Mouse (Mus musculus): ENCODE measurements at regions not wholly inside any gene's neighbourhood (a gene's known extent, or its start where the extent isn't known, plus 50 kb on each side); places are given as distances from the start of the nearest gene placed in this dataset.

GRCm38 (mm10) chr7:70219310-70219709 lies 147.2 kb downstream of the Nr2f2 start:
- no peak for DNase-seq (ENCODE audit: low read depth)

- DNase-seq (ENCODE audit: low read depth) = no peak
Measured at GRCm38 (mm10) chr7:70217137-70217536, 149.4 kb downstream of the Nr2f2 start.

GRCm38 (mm10) chr7:70213970-70214520 lies 152.5 kb downstream of the Nr2f2 start:
- DNase-seq (ENCODE audit: low read depth) = no peak

- no peak for DNase-seq (ENCODE audit: low read depth)
Measured at GRCm38 (mm10) chr7:70205900-70206299, 160.6 kb downstream of the Nr2f2 start.

- DNase-seq (ENCODE audit: low read depth) = no peak
Measured at GRCm38 (mm10) chr7:70200188-70200587, 166.3 kb downstream of the Nr2f2 start.

GRCm38 (mm10) chr7:70178956-70179355 lies 187.6 kb downstream of the Nr2f2 start:
- no peak for DNase-seq (ENCODE audit: low read depth)

- no peak for DNase-seq (ENCODE audit: low read depth)
Measured at GRCm38 (mm10) chr7:70178006-70178405, 188.5 kb downstream of the Nr2f2 start.

- DNase-seq (ENCODE audit: low read depth) = no peak
Measured at GRCm38 (mm10) chr7:70176686-70177259, 189.8 kb downstream of the Nr2f2 start.

- DNase-seq (ENCODE audit: low read depth) = no peak
Measured at GRCm38 (mm10) chr7:70176086-70176485, 190.4 kb downstream of the Nr2f2 start.

GRCm38 (mm10) chr7:70172431-70172830 lies 194.1 kb downstream of the Nr2f2 start:
- no peak for DNase-seq (ENCODE audit: low read depth)

- DNase-seq (ENCODE audit: low read depth) = no peak
Measured at GRCm38 (mm10) chr7:70171456-70171855, 195.1 kb downstream of the Nr2f2 start.

GRCm38 (mm10) chr7:70168080-70168479 lies 198.5 kb downstream of the Nr2f2 start:
- no peak for DNase-seq (ENCODE audit: low read depth)

GRCm38 (mm10) chr7:70166081-70166480 lies 200.5 kb downstream of the Nr2f2 start:
- no peak for DNase-seq (ENCODE audit: low read depth)

- DNase-seq (ENCODE audit: low read depth) = no peak
Measured at GRCm38 (mm10) chr7:70165501-70165900, 201.0 kb downstream of the Nr2f2 start.

GRCm38 (mm10) chr7:70164691-70165193 lies 201.8 kb downstream of the Nr2f2 start:
- no peak for DNase-seq (ENCODE audit: low read depth)

- DNase-seq (ENCODE audit: low read depth) = no peak
Measured at GRCm38 (mm10) chr7:70158531-70158930, 208.0 kb downstream of the Nr2f2 start.

- DNase-seq (ENCODE audit: low read depth) = no peak
Measured at GRCm38 (mm10) chr7:70144726-70145271, 221.7 kb downstream of the Nr2f2 start.

- DNase-seq (ENCODE audit: low read depth) = no peak
Measured at GRCm38 (mm10) chr7:70136837-70137236, 229.7 kb downstream of the Nr2f2 start.

- DNase-seq (ENCODE audit: low read depth) = no peak
Measured at GRCm38 (mm10) chr7:70135416-70135815, 231.1 kb downstream of the Nr2f2 start.

GRCm38 (mm10) chr7:70129963-70130362 lies 236.6 kb downstream of the Nr2f2 start:
- no peak for DNase-seq (ENCODE audit: low read depth)

- no peak for DNase-seq (ENCODE audit: low read depth)
Measured at GRCm38 (mm10) chr7:70122818-70123217, 243.7 kb downstream of the Nr2f2 start.

- no peak for DNase-seq (ENCODE audit: low read depth)
Measured at GRCm38 (mm10) chr7:70119517-70119916, 247.0 kb downstream of the Nr2f2 start.

GRCm38 (mm10) chr7:70118971-70119370 lies 247.6 kb downstream of the Nr2f2 start:
- DNase-seq (ENCODE audit: low read depth) = no peak

Data from 416B (cell line).